Mouse (Mus musculus): ENCODE data around the gene Crbn.

Crbn gene

DNA sequence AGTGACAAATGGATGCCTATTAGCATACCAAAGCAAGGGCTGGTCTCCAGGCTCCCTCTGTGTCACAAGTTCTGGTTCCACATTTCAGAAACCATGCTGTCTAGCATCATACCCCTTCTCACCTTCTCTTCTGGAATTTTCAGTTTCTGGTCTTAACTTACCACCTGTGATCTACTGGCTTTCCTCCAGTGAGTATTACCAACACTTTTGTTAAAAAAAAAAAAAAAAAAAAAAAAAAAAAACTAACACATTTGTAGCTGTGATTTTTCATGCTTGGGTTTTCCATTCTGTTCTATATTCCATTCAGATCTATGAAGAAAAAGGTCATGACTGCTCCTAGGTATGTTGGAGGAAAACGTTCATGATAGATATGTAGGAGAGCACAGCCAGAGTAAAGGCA is 34.0 kb downstream of the Crbn start:
- DNase-seq (ENCODE audit: low spot score): no peak

DNA sequence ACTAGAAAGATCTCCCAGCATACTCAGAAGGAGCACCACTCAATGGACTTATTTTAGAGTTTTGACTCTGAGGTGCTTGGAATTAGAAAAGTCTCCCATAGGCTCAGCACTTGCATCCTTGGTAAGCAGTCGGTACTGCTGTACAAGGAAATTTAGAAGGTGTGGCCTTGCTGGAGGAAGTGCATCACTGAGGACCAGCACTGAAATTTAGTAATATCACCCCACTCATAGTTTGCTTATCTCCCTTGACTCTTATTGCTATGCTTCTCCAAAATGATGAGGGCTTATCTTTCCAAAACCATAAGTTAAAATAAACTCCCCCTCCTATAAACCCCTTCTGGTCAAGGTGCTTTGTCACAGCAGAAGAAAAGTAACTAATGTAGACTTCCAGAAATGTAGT is 38.4 kb downstream of the Crbn start:
- no peak for DNase-seq (ENCODE audit: low spot score)

DNA sequence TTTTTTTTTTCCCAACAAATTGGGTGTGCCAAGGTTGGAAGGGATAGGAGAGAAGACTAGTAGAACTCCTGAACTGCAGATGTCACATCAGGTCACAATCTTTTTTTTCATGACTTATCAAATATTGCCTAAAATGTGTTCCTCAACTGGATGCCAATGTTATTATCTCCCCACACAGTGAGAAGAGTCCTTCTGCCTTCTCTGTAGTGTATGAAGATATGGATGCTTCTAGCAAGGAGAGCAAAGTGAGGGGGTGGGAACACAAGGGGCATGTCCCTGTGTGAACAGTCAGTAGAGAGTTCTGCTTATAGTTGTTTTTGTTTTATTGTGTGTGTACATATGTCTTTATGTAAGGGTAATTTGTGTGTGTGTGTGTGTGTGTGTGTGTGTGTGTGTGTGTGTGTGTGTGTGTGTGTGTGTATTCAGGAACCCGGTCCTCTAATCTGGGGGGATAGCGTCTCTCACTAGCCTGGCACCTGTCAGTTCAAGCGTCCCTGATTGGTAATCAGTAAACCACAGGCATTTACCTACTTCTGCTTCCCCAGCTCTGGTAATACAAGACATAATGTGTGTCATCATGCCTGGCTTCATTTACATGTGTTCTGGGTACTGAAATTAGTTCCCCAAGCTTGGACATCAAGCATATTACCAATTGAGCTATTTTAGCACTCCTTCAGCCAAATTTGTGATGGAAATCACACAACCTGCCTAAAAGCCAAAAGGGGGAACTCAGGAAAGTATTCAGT is 39.2 kb downstream of the Crbn start:
- no peak for DNase-seq (ENCODE audit: low spot score)

DNA sequence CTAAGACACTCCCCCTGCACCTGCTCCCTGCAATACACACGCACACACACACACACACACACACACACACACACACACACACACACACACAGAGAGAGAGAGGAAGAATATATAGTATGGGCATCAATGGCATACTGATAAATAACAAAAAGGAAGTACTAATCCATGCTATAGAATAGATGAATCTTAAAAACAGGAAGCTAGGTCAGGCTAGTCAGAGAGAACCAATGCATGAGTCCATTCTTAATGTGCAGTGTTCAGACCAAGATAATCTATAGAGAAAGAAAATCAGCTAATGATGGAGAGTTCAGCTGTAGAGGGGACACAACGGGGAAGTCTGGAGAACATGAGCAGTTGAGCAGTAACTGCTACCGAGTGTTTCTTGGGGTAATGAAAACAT is 41.6 kb downstream of the Crbn start:
- DNase-seq (ENCODE audit: low spot score): no peak

DNA sequence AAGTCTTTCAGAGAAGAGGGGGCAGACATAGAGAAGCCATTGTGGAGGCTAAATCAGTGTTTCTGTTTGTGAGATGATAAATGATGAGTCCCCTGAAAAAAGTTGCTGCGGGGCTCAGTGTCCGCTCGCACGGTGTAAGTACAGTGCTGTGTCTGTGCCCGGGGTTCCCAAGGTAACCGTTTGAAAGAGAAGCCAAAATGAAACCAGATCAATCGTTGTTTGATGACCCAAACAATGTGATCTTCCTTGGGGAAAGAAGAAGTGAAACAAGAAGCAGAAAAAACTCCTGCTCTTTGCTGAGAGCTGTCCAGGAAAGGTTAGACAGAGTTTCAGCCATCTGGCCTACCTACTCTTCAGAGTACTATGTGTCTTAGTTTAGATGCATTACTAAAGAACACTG is 49.6 kb downstream of the Crbn start:
- DNase-seq (ENCODE audit: low spot score): no peak

DNA sequence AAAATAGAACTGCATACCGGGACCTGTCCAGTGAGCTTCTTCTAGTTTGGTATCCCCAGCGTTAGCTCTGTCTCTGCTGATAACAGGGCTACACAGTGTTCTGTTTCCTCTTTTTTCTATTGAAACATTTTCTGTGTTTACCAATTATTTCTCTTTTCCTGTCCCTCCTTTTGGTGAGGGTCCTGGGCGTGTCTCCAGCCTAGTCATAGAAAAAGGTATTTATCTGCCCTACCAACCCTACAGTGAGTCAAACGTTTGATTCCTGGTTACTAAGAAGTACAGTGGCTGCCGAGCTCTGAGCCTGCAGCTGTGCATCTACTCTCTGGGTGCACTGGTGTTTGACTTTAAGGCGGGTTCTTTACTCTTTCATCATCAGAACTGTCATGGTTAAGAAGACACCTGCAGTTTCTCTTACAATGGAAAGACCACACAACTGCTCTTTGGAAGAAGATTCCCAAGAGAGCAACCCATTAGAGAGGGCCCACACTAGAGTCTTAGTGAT is 50.9 kb downstream of the Crbn start, which contains the start of gene Il5ra:
TSS of gene Il5ra (minus strand) at position 151 of the 502 bp plus-strand sequence.
- no peak for DNase-seq (ENCODE audit: low spot score)

DNA sequence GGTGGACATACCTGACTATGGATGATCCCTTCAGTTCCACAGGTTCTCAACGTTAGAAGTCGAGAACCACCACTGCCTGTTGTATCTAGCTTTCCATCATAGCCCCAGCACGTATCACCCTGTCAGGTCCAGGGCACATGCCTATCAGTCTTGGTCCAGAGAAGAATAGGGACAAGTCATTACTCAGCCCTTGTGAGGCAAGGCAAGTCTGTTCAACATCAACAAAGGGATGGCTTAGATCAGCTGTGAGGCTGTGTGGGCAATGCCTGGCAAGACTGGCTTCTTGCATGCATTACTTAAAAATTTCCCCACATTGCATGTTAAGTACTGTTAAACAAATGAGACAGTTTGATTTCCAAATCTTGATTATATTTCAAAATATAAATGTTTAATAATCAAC is 52.1 kb downstream of the Crbn start:
- no peak for DNase-seq (ENCODE audit: low spot score)

DNA sequence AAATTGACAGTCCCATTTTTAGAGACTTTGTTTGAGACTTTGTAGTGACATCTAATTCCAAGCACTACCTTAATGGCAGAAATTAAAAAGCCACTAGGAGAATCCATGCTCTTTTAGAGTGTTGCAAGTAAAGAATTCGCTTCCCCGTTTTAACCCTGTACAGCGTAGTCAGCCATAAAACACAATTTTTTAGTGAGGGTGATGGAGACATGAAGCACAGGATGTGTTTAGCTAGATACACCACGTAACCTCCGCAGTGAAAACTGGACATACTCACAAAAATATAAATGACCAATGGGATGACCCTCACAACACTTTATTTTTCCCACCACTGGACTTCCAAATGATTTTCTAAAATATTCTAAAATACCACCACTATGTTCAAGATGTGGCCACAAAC is 52.6 kb downstream of the Crbn start:
- no peak for DNase-seq (ENCODE audit: low spot score)

DNA sequence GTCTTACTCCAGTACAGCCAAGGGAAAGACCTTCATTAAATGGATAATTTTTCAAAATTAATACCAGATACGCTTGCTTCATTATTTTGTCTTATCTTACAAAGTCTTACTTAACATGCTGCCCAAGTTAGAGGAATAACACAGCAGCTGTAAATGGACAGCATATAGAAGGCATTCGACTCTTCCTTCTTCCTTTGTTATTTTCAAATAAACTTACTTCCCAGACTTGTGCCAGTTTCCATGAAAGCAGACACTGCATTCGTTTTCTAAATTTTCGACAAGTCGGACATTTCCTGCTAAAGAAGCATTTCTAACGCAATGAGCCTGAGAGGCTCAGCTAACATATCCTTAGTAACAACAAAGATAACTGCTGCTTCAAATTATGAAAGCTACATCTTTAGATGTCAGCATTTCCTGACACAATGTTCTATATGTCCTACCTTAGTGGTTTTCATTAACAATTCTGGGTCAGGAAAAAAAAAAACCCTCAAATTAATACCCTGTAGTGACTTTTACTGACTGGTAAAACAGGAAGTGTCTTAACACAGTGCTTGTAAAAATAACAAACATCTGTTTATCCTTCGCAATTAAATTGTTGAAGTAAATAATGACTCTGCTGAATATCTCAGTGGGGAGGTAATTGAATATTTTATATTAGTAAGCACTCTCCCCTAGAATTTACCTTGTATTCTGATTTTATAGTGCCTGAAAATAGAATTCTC is 54.0 kb downstream of the Crbn start:
- DNase-seq (ENCODE audit: low spot score): no peak

DNA sequence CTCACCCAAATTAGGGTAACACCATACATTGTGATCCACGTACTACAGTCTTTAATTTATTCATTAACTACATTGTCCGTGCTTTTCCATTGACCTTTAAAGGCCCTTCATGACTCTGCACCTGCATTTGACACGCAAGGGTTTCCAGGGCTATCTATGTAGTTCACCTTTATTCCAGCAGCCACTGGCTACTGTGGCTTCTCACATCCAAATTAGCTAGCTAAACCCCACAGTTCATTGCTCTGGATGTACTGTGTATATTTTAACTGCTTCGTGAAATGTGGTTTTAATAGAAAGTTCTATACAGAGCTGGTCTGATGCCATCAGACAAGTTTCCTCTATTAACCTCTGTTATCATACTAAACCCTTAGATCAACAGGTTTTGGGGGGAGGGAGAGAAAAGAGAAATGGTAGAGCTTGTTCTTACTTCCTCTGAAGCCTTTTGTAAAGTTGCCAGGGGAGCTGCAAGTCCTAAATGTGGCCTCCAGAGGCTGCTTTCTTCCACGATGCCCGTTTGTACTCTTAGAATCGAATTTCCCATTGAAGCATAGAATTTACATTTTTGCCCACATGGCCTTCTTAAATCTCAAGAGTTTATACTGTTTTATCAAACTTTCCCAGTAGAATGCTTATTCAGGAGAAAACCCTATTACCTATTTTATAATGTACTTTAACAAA is 56.2 kb downstream of the Crbn start:
- DNase-seq (ENCODE audit: low spot score): no peak

DNA sequence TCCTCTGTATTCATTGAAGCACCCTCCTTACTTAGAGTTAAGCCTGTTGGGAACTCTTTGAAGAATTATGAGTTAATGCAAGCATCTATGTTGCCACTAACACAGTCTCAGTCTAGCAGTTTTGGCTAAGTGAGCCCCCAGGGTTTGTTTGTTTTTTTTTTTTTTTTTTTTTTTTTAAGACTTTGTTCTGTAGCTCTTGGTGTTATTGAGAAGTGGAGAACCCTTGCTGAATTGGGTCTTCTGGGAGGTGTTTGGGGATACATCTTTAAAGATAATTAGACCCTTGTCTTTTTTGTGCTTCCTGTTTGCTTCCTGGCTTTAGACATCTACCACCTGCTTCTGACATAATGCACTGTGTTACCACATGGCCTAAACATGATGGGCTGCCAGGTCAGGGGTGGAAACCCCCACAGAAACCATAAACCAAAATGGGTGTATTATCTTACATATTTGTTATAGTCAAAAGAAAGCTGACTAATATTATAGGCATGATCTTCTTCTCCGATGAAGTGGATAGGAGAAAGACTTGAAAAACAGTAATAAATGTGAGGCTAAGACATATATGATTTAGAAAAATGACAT is 59.5 kb downstream of the Crbn start:
- DNase-seq (ENCODE audit: low spot score): no peak

DNA sequence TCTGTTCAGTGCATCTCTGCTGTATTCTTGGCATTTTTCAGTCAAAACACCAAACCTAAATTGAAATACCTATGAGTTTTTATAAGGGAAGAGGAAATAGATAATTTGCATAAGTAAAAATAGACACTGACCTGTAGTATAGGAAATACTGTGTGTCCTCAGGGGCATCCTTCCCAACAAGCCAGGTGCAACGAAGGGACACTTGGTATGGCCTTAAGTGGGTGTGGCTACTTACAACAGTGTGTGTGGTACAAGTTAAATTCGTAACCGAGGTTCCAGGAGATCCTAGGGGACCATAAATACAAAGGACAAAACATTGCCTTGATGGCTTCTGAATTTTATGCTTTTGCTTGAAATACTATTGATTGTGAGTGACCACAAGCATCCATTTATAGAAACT is 61.6 kb downstream of the Crbn start:
- DNase-seq (ENCODE audit: low spot score): no peak

DNA sequence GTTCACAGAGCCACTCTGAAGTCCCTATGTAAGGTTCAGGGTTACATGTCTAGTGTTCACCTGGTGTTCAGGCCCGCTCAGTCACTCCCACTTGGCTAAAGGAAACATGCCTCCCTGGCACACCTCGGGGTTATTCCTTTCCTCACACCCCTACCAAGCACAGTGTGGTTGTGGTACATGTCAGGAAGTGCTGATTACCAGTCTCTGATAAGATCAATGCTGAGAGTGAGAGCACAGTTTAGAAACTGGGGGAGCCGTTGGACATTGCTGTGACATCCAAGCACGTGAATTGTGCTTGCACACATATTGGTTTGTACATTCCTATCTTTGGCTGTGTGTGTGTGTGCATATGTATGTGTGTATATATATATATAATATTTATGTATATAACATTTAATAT is 67.3 kb downstream of the Crbn start:
- no peak for DNase-seq (ENCODE audit: low spot score)

Measured in urinary bladder, postnatal 10 days (tissue).